Mouse (Mus musculus) layer of hippocampus, adult 2 months (tissue): ENCODE results near the gene Nr2f2. TPM values are rescaled to one million over a fixed set of nuclear protein-coding genes. Genes with fewer than 3 reads are reported as not detected.

Source experiments
- DNase-seq, 2 experiments: peaks; one replicate each; pipeline ENCODE4 v3.0.0; 2022; ENCODE audit warnings: low spot score in 2 of 2
- H3K27ac ChIP-seq: fragments of 200-600 bp; 2 replicates; pipeline ENCODE4 v1.8.1; 2022
- H3K4me3 ChIP-seq: fragments of 200-600 bp; 2 replicates; pipeline ENCODE4 v1.8.1; 2022; ENCODE audit warnings: mild to moderate bottlenecking
- CTCF ChIP-seq: fragments of 200-600 bp; conservative IDR thresholded peaks from 2 replicates; pipeline ENCODE4 v1.8.1; 2022; ENCODE audit warnings: antibody characterized with exemption, mild to moderate bottlenecking, moderate library complexity
- total RNA-seq, 2 experiments: library from RNA; stranded (reverse); gene quantifications; 2 replicates each; pipeline ENCODE4 v1.2.3; 2021

The Nr2f2 gene
- total RNA-seq, 2 experiments from 2014 or later = 35.8 to 48.5 TPM

- no peak for DNase-seq
- TF ChIP-seq CTCF = no peak
- Histone ChIP-seq H3K4me3 (peak overlapping the region; percentile 26), H3K27ac (peak overlapping the region; percentile 63)
Observed at GRCm38 (mm10) chr7:70354606-70355356, 11.8 kb downstream of the Nr2f2 start.

- H3K4me3 ChIP-seq = peak overlapping the region; percentile 13; the same call in 1 of the 2 replicates
- TF ChIP-seq CTCF = no peak
- DNase-seq = no peak
- peak overlapping the region; percentile 49 for H3K27ac ChIP-seq
Observed at GRCm38 (mm10) chr7:70353151-70353550, 13.4 kb downstream of the Nr2f2 start.

GRCm38 (mm10) chr7:70352617-70353016 is 13.9 kb downstream of the Nr2f2 start:
- Histone ChIP-seq H3K27ac (peak overlapping the region; percentile 49), H3K4me3 (peak overlapping the region; percentile 13)
- no peak for TF ChIP-seq CTCF
- DNase-seq = no peak

DNA sequence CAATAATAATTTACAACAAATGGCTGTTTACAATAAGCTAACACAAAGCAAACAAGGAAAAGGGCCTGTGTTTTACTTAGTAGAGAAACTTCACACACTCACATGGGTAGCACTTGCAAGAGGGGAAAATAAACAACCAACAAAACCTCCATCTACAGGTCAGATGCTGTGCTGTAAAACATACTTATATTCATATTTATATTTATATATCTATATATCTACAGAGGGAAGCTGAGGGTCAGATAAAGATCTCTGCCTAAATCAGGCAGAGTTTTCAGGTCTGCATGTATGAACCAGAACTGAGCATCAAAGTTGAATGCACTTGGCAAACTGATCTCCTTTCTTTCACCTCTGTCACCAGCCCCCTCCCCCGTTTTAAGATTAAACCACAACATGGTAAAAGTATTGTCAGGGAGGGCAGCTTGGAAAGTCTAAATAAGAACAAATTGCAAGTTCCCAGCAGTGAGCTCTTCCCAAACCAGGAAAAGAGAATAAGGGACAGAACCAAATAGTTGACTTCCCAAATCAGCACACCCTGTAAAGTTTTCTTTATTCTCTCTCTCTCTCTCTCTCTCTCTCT is 14.5 kb downstream of the Nr2f2 start:
- no peak for TF ChIP-seq CTCF
- peak overlapping the region; percentile 63 for H3K4me3 ChIP-seq
- DNase-seq = no peak
- H3K27ac ChIP-seq = peak overlapping the region; percentile 95

GRCm38 (mm10) chr7:70350781-70351551 is 15.6 kb downstream of the Nr2f2 start:
- peak in 1 of 2 experiments; percentile 55 for DNase-seq
- no peak for TF ChIP-seq CTCF

DNA sequence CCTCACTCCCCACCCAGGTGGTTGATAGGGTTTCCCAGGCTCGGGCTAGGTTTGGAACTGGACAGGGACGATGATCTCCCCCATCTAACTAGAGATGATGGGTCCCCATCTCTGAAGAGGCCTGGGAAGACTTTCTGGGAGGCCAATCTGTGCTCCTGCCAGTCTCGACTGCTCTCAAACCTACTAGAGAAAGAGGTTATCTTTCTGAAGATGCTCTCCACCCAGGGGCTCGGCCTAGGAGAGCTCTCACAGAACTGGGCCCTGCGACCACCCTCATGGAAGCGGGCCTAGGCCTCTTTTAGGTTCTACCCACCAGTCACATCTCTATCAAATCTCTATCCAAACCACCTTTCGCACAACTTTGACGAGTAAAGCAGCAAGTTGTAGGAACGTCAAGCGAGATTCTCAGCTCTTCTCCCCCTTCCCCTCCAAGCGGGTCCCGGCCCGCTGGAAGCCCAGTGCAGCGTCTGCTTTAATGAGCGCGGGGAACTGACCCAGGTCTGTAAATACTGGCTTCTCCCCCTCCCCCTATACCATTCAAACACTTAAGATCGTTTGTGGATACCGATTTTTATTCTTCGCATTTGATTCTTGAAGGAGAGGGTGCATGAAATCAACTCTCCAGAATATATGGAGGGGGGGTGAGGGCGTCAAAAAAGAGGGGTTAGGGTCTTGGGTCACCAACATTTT is 16.4 kb downstream of the Nr2f2 start:
- Histone ChIP-seq H3K4me3 (peak overlapping the region; percentile 63), H3K27ac (peak overlapping the region; percentile 95)
- no peak for TF ChIP-seq CTCF
- no peak for DNase-seq

More at GRCm38 (mm10) chr7:70350781-70351551, 15.6 kb downstream of the Nr2f2 start:
- peak overlapping the region; percentile 63 for H3K4me3 ChIP-seq
- H3K27ac ChIP-seq = peak overlapping the region; percentile 95

GRCm38 (mm10) chr7:70348977-70349615 is 17.4 kb downstream of the Nr2f2 start:
- peak overlapping the region; percentile 95 for H3K27ac ChIP-seq
- DNase-seq = no peak
- no peak for TF ChIP-seq CTCF
- H3K4me3 ChIP-seq = no peak overlapping the region

GRCm38 (mm10) chr7:70348064-70348976 is 18.2 kb downstream of the Nr2f2 start:
- Histone ChIP-seq H3K27ac (peak overlapping the region; percentile 95), H3K4me3 (peak overlapping the region; percentile 17; the same call in 1 of the 2 replicates)
- no peak for DNase-seq
- no peak for TF ChIP-seq CTCF

DNA sequence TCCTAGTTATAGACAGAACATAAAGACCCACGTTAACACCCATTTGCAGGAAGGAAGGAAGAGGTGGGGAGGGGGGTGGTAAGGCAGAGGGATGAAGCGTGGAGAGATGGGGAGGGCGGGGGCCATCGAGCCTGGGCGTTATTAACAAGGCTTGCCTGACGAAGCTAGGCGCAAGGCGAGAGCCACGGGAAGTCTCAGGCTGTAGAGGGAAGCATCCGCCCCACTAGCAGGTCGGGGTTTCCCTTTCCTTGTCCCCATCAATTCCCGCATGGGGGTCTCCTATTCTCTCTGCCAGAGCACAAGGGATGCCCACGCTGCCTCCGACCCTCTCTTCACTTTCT is 18.9 kb downstream of the Nr2f2 start:
- TF ChIP-seq CTCF = no peak
- peak overlapping the region; percentile 95 for H3K27ac ChIP-seq
- no peak for DNase-seq
- peak overlapping the region; percentile 17; the same call in 1 of the 2 replicates for H3K4me3 ChIP-seq

GRCm38 (mm10) chr7:70346951-70347617 is 19.5 kb downstream of the Nr2f2 start:
- H3K4me3 ChIP-seq = no peak overlapping the region; the same call in 1 of the 2 replicates
- H3K27ac ChIP-seq = peak overlapping the region; percentile 95
- DNase-seq = no peak
- TF ChIP-seq CTCF = no peak

GRCm38 (mm10) chr7:70346010-70346536 is 20.5 kb downstream of the Nr2f2 start:
- Histone ChIP-seq H3K27ac (peak overlapping the region; percentile 95), H3K4me3 (peak overlapping the region; percentile 53)
- TF ChIP-seq CTCF = peak; percentile 82
- peak; percentile 53 to 70 for DNase-seq
